Mouse (Mus musculus): ENCODE data around the gene Cdh7.

DNA sequence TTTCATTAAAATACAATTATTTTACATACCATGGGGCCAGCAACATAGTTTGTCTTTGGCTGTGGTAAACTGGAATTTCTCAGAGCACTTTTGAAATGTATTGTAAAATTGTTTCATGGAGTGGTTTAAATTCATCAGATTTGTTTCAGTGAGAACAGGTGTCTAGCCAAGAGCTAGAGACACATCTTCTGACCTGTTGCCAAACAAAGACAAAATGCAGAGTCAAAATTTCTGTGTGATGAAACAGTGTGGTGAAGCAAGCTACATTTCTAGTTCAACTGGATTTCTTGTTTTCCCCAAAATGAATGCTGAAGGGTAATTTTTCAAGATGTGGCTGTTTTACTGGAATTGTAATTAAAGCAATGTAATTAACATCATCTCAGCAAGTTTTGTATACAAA is 22.2 kb downstream of the Cdh7 start:
- TF ChIP-seq CTCF (IDR thresholded peaks at IDR 0.05; ENCODE audit: low read depth, low read length) (no peak), TAL1 (conservative IDR thresholded peaks at IDR 0.05; ENCODE audit: low read depth, low read length) (no peak), GATA1 (IDR thresholded peaks at IDR 0.05; ENCODE audit: borderline replicate concordance, low read length) (no peak), GATA2 (IDR thresholded peaks at IDR 0.05; ENCODE audit: borderline replicate concordance, low read depth, low read length) (no peak), POLR2AphosphoS5 (IDR thresholded peaks at IDR 0.05; ENCODE audit: insufficient replicate concordance, low read depth, low read length) (no peak)
